Mouse (Mus musculus): ENCODE measurements around the gene Efnb3. TPM values are rescaled to one million over a fixed set of nuclear protein-coding genes. Genes with fewer than 3 reads are reported as not detected.
"Not testable (repeated sequence)": the region's sequence is repeated elsewhere in the genome, so short reads cannot be mapped to it uniquely, and the experiment has no call there.

The Efnb3 gene
- polyA plus RNA-seq, 1 experiment from 2014 or later = 4.6 TPM

- peak; percentile 66 for TF ChIP-seq CTCF (IDR thresholded peaks at IDR 0.05; ENCODE audit: low read depth)
- Histone ChIP-seq H3K9ac (ENCODE audit: low read depth, low read length) (peak overlapping the region; percentile 38), H3K9me3 (ENCODE audit: control insufficient read depth) (no peaks in the 10 kb centered on the region), H3K36me3 (ENCODE audit: control insufficient read depth, insufficient read depth) (no peaks in the 10 kb centered on the region), H3K27ac (ENCODE audit: low read depth, low read length) (peak overlapping the region; percentile 62), H3K4me2 (replicated peaks; ENCODE audit: low read depth) (peak overlapping the region; percentile 83), H3K4me3 (ENCODE audit: low read depth, low read length) (peak overlapping the region; percentile 53), H3K4me1 (replicated peaks; ENCODE audit: control insufficient read depth, insufficient read depth, low read length) (0 out of 2 replicates have a peak, but pooled peaks cover 4% of the 10 kb centered on the region), H3K27me3 (replicated peaks; ENCODE audit: control insufficient read depth, insufficient read depth, low read length) (no peaks in the 10 kb centered on the region)
- peak; percentile 28 for ATAC-seq
- 1% methylated on average over 15 of the region's 15 CpGs for WGBS
These were observed 12.9 kb downstream of the Efnb3 start for GRCm38 (mm10) chr11:69547071-69547470.

GRCm38 (mm10) chr11:69546423-69547053, 13.5 kb downstream of the Efnb3 start:
- Histone ChIP-seq H3K9ac (ENCODE audit: low read depth, low read length) (peak overlapping the region; percentile 38), H3K4me2 (replicated peaks; ENCODE audit: low read depth) (peak overlapping the region; percentile 83), H3K4me3 (ENCODE audit: low read depth, low read length) (peak overlapping the region; percentile 53), H3K9me3 (ENCODE audit: control insufficient read depth) (no peaks in the 10 kb centered on the region), H3K4me1 (replicated peaks; ENCODE audit: control insufficient read depth, insufficient read depth, low read length) (0 out of 2 replicates have a peak, but pooled peaks cover 4% of the 10 kb centered on the region), H3K27me3 (replicated peaks; ENCODE audit: control insufficient read depth, insufficient read depth, low read length) (no peaks in the 10 kb centered on the region), H3K27ac (ENCODE audit: low read depth, low read length) (peak overlapping the region; percentile 62), H3K36me3 (ENCODE audit: control insufficient read depth, insufficient read depth) (no peaks in the 10 kb centered on the region)
- peak; percentile 73 for TF ChIP-seq CTCF (IDR thresholded peaks at IDR 0.05; ENCODE audit: low read depth)
- ATAC-seq = peak; percentile 66
- under 1% methylated on average over 44 of the region's 44 CpGs for WGBS

GRCm38 (mm10) chr11:69545957-69546356, 14.0 kb downstream of the Efnb3 start:
- H3K4me2 ChIP-seq (replicated peaks; ENCODE audit: low read depth) = peak overlapping the region; percentile 83
- H3K27me3 ChIP-seq (replicated peaks; ENCODE audit: control insufficient read depth, insufficient read depth, low read length) = no peaks in the 10 kb centered on the region
- peak overlapping the region; percentile 62; the same call in 1 of the 2 replicates for H3K27ac ChIP-seq (ENCODE audit: low read depth, low read length)
- H3K4me1 ChIP-seq (replicated peaks; ENCODE audit: control insufficient read depth, insufficient read depth, low read length) = 0 out of 2 replicates have a peak, but pooled peaks cover 4% of the 10 kb centered on the region
- peak overlapping the region; percentile 53 for H3K4me3 ChIP-seq (ENCODE audit: low read depth, low read length)
- WGBS = 12% methylated on average over 7 of the region's 7 CpGs
- H3K9ac ChIP-seq (ENCODE audit: low read depth, low read length) = peak overlapping the region; percentile 38
- no peak; the same call in 1 of the 2 replicates for TF ChIP-seq CTCF (IDR thresholded peaks at IDR 0.05; ENCODE audit: low read depth)
- H3K36me3 ChIP-seq (ENCODE audit: control insufficient read depth, insufficient read depth) = no peaks in the 10 kb centered on the region
- ATAC-seq = no peak; the same call in 1 of the 2 replicates
- no peaks in the 10 kb centered on the region for H3K9me3 ChIP-seq (ENCODE audit: control insufficient read depth)

GRCm38 (mm10) chr11:69543598-69543997, 16.4 kb downstream of the Efnb3 start:
- TF ChIP-seq CTCF (IDR thresholded peaks at IDR 0.05; ENCODE audit: low read depth) = no peak
- Histone ChIP-seq H3K27ac (ENCODE audit: low read depth, low read length) (no peak overlapping the region), H3K4me1 (replicated peaks; ENCODE audit: control insufficient read depth, insufficient read depth, low read length) (0 out of 2 replicates have a peak, but pooled peaks cover 4% of the 10 kb centered on the region), H3K9me3 (ENCODE audit: control insufficient read depth) (no peaks in the 10 kb centered on the region), H3K4me2 (replicated peaks; ENCODE audit: low read depth) (no peak overlapping the region), H3K27me3 (replicated peaks; ENCODE audit: control insufficient read depth, insufficient read depth, low read length) (no peaks in the 10 kb centered on the region), H3K4me3 (ENCODE audit: low read depth, low read length) (no peak overlapping the region), H3K9ac (ENCODE audit: low read depth, low read length) (no peak overlapping the region), H3K36me3 (ENCODE audit: control insufficient read depth, insufficient read depth) (no peaks in the 10 kb centered on the region)
- ATAC-seq = no peak
- 60% methylated on average over 3 of the region's 3 CpGs for WGBS

- not testable (repeated sequence) for H3K27ac ChIP-seq (ENCODE audit: low read depth, low read length); H3K9ac ChIP-seq (ENCODE audit: low read depth, low read length); H3K27me3 ChIP-seq (replicated peaks; ENCODE audit: control insufficient read depth, insufficient read depth, low read length); H3K9me3 ChIP-seq (ENCODE audit: control insufficient read depth); H3K4me2 ChIP-seq (replicated peaks; ENCODE audit: low read depth); H3K36me3 ChIP-seq (ENCODE audit: control insufficient read depth, insufficient read depth); H3K4me3 ChIP-seq (ENCODE audit: low read depth, low read length); ATAC-seq
- H3K4me1 ChIP-seq (replicated peaks; ENCODE audit: control insufficient read depth, insufficient read depth, low read length) = peaks cover 11% of the 10 kb centered on the region; the same call in 1 of the 2 replicates
- TF ChIP-seq CTCF (IDR thresholded peaks at IDR 0.05; ENCODE audit: low read depth) = 0 out of 2 replicates have a peak, but pooled peaks have one; percentile 3
- 79% methylated on average over 1 of the region's 3 CpGs for WGBS
These were observed 18.3 kb downstream of the Efnb3 start for GRCm38 (mm10) chr11:69541741-69542140.

GRCm38 (mm10) chr11:69540700-69541099, 19.3 kb downstream of the Efnb3 start:
- Histone ChIP-seq H3K36me3 (ENCODE audit: control insufficient read depth, insufficient read depth) (no peaks in the 10 kb centered on the region), H3K4me1 (replicated peaks; ENCODE audit: control insufficient read depth, insufficient read depth, low read length) (peaks cover 7% of the 10 kb centered on the region; the same call in 1 of the 2 replicates), H3K9me3 (ENCODE audit: control insufficient read depth) (no peaks in the 10 kb centered on the region), H3K9ac (ENCODE audit: low read depth, low read length) (no peak overlapping the region), H3K4me3 (ENCODE audit: low read depth, low read length) (no peak overlapping the region), H3K27me3 (replicated peaks; ENCODE audit: control insufficient read depth, insufficient read depth, low read length) (no peaks in the 10 kb centered on the region), H3K27ac (ENCODE audit: low read depth, low read length) (no peak overlapping the region), H3K4me2 (replicated peaks; ENCODE audit: low read depth) (no peak overlapping the region)
- 83% methylated on average over 2 of the region's 2 CpGs for WGBS
- no peak for ATAC-seq
- no peak for TF ChIP-seq CTCF (IDR thresholded peaks at IDR 0.05; ENCODE audit: low read depth)

Measured in intestine, postnatal 0 days (tissue).